Mouse (Mus musculus) liver, embryonic 13.5 days (tissue): ENCODE measurements around the gene Nectin1. TPM values are rescaled to one million over a fixed set of nuclear protein-coding genes. Genes with fewer than 3 reads are reported as not detected.

Source experiments
- ATAC-seq: fragments of 200-750 bp; cut with Nextera tagmentation; 2 replicates; pipeline ENCODE4 v1.8.0; 2017; ENCODE audit warnings: low read depth, mild to moderate bottlenecking, moderate number of reproducible peaks, moderate library complexity
- DNase-seq: peaks from one replicate; pipeline ENCODE4 v3.0.0; 2022
- H3K27ac ChIP-seq: fragments of 300-500 bp; sonication (generic); 2 replicates; pipeline ENCODE4 v1.5.1; 2015; ENCODE audit warnings: moderate library complexity, mild to moderate bottlenecking, inconsistent platforms
- H3K27me3 ChIP-seq: fragments of 300-500 bp; sonication (generic); 2 replicates; pipeline ENCODE4 v1.6.1; 2015; ENCODE audit warnings: mild to moderate bottlenecking, inconsistent platforms
- H3K36me3 ChIP-seq: fragments of 300-500 bp; sonication (generic); 2 replicates; pipeline ENCODE4 v1.6.1; 2015; ENCODE audit warnings: mild to moderate bottlenecking, inconsistent platforms
- H3K4me1 ChIP-seq: fragments of 300-500 bp; sonication (generic); replicated peaks from 2 replicates; pipeline ENCODE4 v1.6.1; 2015; ENCODE audit warnings: inconsistent platforms
- H3K4me2 ChIP-seq: fragments of 300-500 bp; sonication (generic); 2 replicates; pipeline ENCODE4 v1.6.1; 2015; ENCODE audit warnings: inconsistent platforms, mild to moderate bottlenecking, moderate library complexity
- H3K4me3 ChIP-seq: fragments of 300-500 bp; sonication (generic); replicated peaks from 2 replicates; pipeline ENCODE4 v1.5.1; 2015; ENCODE audit warnings: mild to moderate bottlenecking, inconsistent platforms
- H3K9ac ChIP-seq: fragments of 300-500 bp; sonication (generic); 2 replicates; pipeline ENCODE4 v1.6.1; 2015; ENCODE audit warnings: mild to moderate bottlenecking, inconsistent platforms
- H3K9me3 ChIP-seq: fragments of 300-500 bp; sonication (generic); replicated peaks from 2 replicates; pipeline ENCODE4 v1.6.1; 2016; ENCODE audit warnings: inconsistent platforms
- WGBS: fragments of 180-500 bp; shearing (Covaris S2); methylation state at CpG from one replicate; pipeline ENCODE4 v1.1.7; 2015; ENCODE audit not compliant: insufficient replicate concordance; 5-methylcytosine and 5-hydroxymethylcytosine counted together
- polyA plus RNA-seq: library from polyadenylated mRNA; unstranded; fragments of >200 nt; fragmentation: Nextera tagmentation; extraction: Ambion mirVana; gene quantifications from 2 replicates; pipeline ENCODE4 v1.2.1, GENCODE M21; 2015

The Nectin1 gene
- polyA plus RNA-seq, 1 experiment from 2014 or later, result 1.3 TPM

GRCm38 (mm10) chr9:43724093-43724492, 19.7 kb upstream of the Nectin1 start:
- ATAC-seq (no peak), DNase-seq (no peak)
- H3K4me1 ChIP-seq, result no peaks in the 10 kb centered on the region
- 2% methylated on average over 4 of the region's 4 CpGs for WGBS
- H3K27ac ChIP-seq, result no peak overlapping the region
- no peaks in the 10 kb centered on the region for H3K27me3 ChIP-seq
- H3K36me3 ChIP-seq, result no peaks in the 10 kb centered on the region
- H3K4me2 ChIP-seq, result no peak overlapping the region
- H3K9me3 ChIP-seq, result no peaks in the 10 kb centered on the region
- H3K4me3 ChIP-seq, result no peak overlapping the region
- no peak overlapping the region for H3K9ac ChIP-seq

- no peak for ATAC-seq
- H3K4me1 ChIP-seq, result peaks cover 8% of the 10 kb centered on the region; the same call in 1 of the 2 replicates
- no peaks in the 10 kb centered on the region for H3K9me3 ChIP-seq
- no peak for DNase-seq
- WGBS, result 4% methylated on average over 10 of the region's 10 CpGs
- H3K36me3 ChIP-seq, result no peaks in the 10 kb centered on the region
- no peak overlapping the region for H3K27ac ChIP-seq
- no peak overlapping the region for H3K4me3 ChIP-seq
- H3K27me3 ChIP-seq, result no peaks in the 10 kb centered on the region
- H3K9ac ChIP-seq, result no peak overlapping the region
- H3K4me2 ChIP-seq, result no peak overlapping the region
Measured at GRCm38 (mm10) chr9:43729450-43730266, 14.1 kb upstream of the Nectin1 start.

GRCm38 (mm10) chr9:43730284-43731027, 13.3 kb upstream of the Nectin1 start:
- Histone ChIP-seq H3K9me3 (no peaks in the 10 kb centered on the region), H3K4me3 (no peak overlapping the region), H3K4me1 (peaks cover 8% of the 10 kb centered on the region; the same call in 1 of the 2 replicates), H3K9ac (no peak overlapping the region), H3K4me2 (no peak overlapping the region), H3K36me3 (no peaks in the 10 kb centered on the region), H3K27me3 (no peaks in the 10 kb centered on the region), H3K27ac (no peak overlapping the region)
- WGBS, result 23% methylated on average over 22 of the region's 22 CpGs
- no peak for ATAC-seq
- DNase-seq, result no peak

- no peaks in the 10 kb centered on the region for H3K36me3 ChIP-seq
- WGBS, result 36% methylated on average over 6 of the region's 6 CpGs
- no peak overlapping the region for H3K27ac ChIP-seq
- H3K4me1 ChIP-seq, result peaks cover 8% of the 10 kb centered on the region; the same call in 1 of the 2 replicates
- DNase-seq (no peak), ATAC-seq (no peak)
- no peaks in the 10 kb centered on the region for H3K9me3 ChIP-seq
- no peaks in the 10 kb centered on the region for H3K27me3 ChIP-seq
- H3K9ac ChIP-seq, result no peak overlapping the region
- H3K4me3 ChIP-seq, result no peak overlapping the region
- H3K4me2 ChIP-seq, result no peak overlapping the region
Measured at GRCm38 (mm10) chr9:43731880-43732279, 11.9 kb upstream of the Nectin1 start.

GRCm38 (mm10) chr9:43732671-43733070, 11.1 kb upstream of the Nectin1 start:
- Histone ChIP-seq H3K9ac (no peak overlapping the region), H3K4me1 (peaks cover 11% of the 10 kb centered on the region), H3K36me3 (no peaks in the 10 kb centered on the region), H3K4me3 (no peak overlapping the region), H3K4me2 (no peak overlapping the region), H3K27me3 (0 out of 2 replicates have a peak, but pooled peaks cover under 1% of the 10 kb centered on the region), H3K27ac (no peak overlapping the region), H3K9me3 (no peaks in the 10 kb centered on the region)
- WGBS, result 41% methylated on average over 8 of the region's 8 CpGs
- DNase-seq, result no peak
- ATAC-seq, result no peak

GRCm38 (mm10) chr9:43734952-43735351, 8.8 kb upstream of the Nectin1 start:
- no peak overlapping the region for H3K27ac ChIP-seq
- H3K27me3 ChIP-seq, result 0 out of 2 replicates have a peak, but pooled peaks cover 2% of the 10 kb centered on the region
- no peaks in the 10 kb centered on the region for H3K9me3 ChIP-seq
- H3K4me3 ChIP-seq, result no peak overlapping the region
- ATAC-seq (no peak), DNase-seq (no peak)
- H3K9ac ChIP-seq, result no peak overlapping the region
- peaks cover 9% of the 10 kb centered on the region for H3K4me1 ChIP-seq
- H3K36me3 ChIP-seq, result no peaks in the 10 kb centered on the region
- H3K4me2 ChIP-seq, result no peak overlapping the region

- 77% methylated on average over 9 of the region's 9 CpGs for WGBS
- no peak for ATAC-seq
- Histone ChIP-seq H3K27ac (no peak overlapping the region), H3K27me3 (0 out of 2 replicates have a peak, but pooled peaks cover 2% of the 10 kb centered on the region), H3K9ac (no peak overlapping the region), H3K4me1 (peaks cover 8% of the 10 kb centered on the region; the same call in 1 of the 2 replicates), H3K9me3 (no peaks in the 10 kb centered on the region), H3K4me2 (no peak overlapping the region), H3K4me3 (no peak overlapping the region), H3K36me3 (no peaks in the 10 kb centered on the region)
- no peak for DNase-seq
Measured at GRCm38 (mm10) chr9:43736046-43736730, 7.6 kb upstream of the Nectin1 start.

GRCm38 (mm10) chr9:43737331-43737730, 6.5 kb upstream of the Nectin1 start:
- ATAC-seq, result no peak

GRCm38 (mm10) chr9:43737871-43738292, 5.9 kb upstream of the Nectin1 start:
- H3K36me3 ChIP-seq, result no peaks in the 10 kb centered on the region
- H3K4me2 ChIP-seq, result no peak overlapping the region
- no peak overlapping the region for H3K4me3 ChIP-seq
- ATAC-seq (no peak), DNase-seq (no peak)
- H3K27me3 ChIP-seq, result 0 out of 2 replicates have a peak, but pooled peaks cover 2% of the 10 kb centered on the region
- no peak overlapping the region for H3K9ac ChIP-seq
- H3K27ac ChIP-seq, result no peak overlapping the region
- peaks cover 12% of the 10 kb centered on the region for H3K4me1 ChIP-seq
- 7% methylated on average over 12 of the region's 12 CpGs for WGBS
- H3K9me3 ChIP-seq, result no peaks in the 10 kb centered on the region

More at GRCm38 (mm10) chr9:43737331-43737730, 6.5 kb upstream of the Nectin1 start:
- H3K4me3 ChIP-seq, result no peak overlapping the region
- H3K36me3 ChIP-seq, result no peaks in the 10 kb centered on the region
- 0 out of 2 replicates have a peak, but pooled peaks cover 2% of the 10 kb centered on the region for H3K27me3 ChIP-seq
- H3K4me1 ChIP-seq, result peaks cover 8% of the 10 kb centered on the region
- no peaks in the 10 kb centered on the region for H3K9me3 ChIP-seq
- no peak for DNase-seq
- no peak overlapping the region for H3K4me2 ChIP-seq
- 34% methylated on average over 3 of the region's 3 CpGs for WGBS
- no peak overlapping the region for H3K9ac ChIP-seq
- no peak overlapping the region for H3K27ac ChIP-seq

GRCm38 (mm10) chr9:43738480-43739084, 5.2 kb upstream of the Nectin1 start:
- WGBS, result 33% methylated on average over 6 of the region's 6 CpGs
- no peak for ATAC-seq
- H3K4me2 ChIP-seq, result no peak overlapping the region

GRCm38 (mm10) chr9:43741277-43741676, 2.5 kb upstream of the Nectin1 start:
- WGBS, result 8% methylated on average over 2 of the region's 2 CpGs

More at GRCm38 (mm10) chr9:43738480-43739084, 5.2 kb upstream of the Nectin1 start:
- Histone ChIP-seq H3K4me1 (peaks cover 18% of the 10 kb centered on the region), H3K27ac (no peak overlapping the region), H3K9me3 (no peaks in the 10 kb centered on the region), H3K27me3 (peaks cover 8% of the 10 kb centered on the region), H3K36me3 (no peaks in the 10 kb centered on the region), H3K4me3 (no peak overlapping the region), H3K9ac (no peak overlapping the region)
- no peak for DNase-seq

More at GRCm38 (mm10) chr9:43741277-43741676, 2.5 kb upstream of the Nectin1 start:
- H3K27me3 ChIP-seq, result peaks cover 35% of the 10 kb centered on the region
- ATAC-seq, result no peak
- no peak overlapping the region for H3K9ac ChIP-seq
- no peaks in the 10 kb centered on the region for H3K9me3 ChIP-seq
- no peaks in the 10 kb centered on the region for H3K36me3 ChIP-seq
- no peak overlapping the region for H3K4me2 ChIP-seq
- H3K4me1 ChIP-seq, result peaks cover 34% of the 10 kb centered on the region
- H3K27ac ChIP-seq, result no peak overlapping the region
- no peak for DNase-seq
- H3K4me3 ChIP-seq, result no peak overlapping the region
